Mouse (Mus musculus) limb, embryonic 13.5 days (tissue): ENCODE results near the gene Cc2d2a. TPM values are rescaled to one million over a fixed set of nuclear protein-coding genes. Genes with fewer than 3 reads are reported as not detected.
A peak's percentile ranks its signal among the peaks of the same experiment; 100 is the strongest.

Experiments used
- ATAC-seq: fragments of 200-750 bp; cut with Nextera tagmentation; 2 replicates; pipeline ENCODE4 v1.8.0; 2017; ENCODE audit warnings: low read depth, moderate number of reproducible peaks, moderate TSS enrichment; ENCODE audit not compliant: low FRiP score
- H3K27ac ChIP-seq: fragments of 300-500 bp; sonication (generic); 2 replicates; pipeline ENCODE4 v1.5.1; 2015; ENCODE audit warnings: inconsistent platforms, mild to moderate bottlenecking, moderate library complexity
- H3K27me3 ChIP-seq: fragments of 300-500 bp; sonication (generic); 2 replicates; pipeline ENCODE4 v1.6.1; 2015; ENCODE audit warnings: mild to moderate bottlenecking, inconsistent platforms
- H3K36me3 ChIP-seq: fragments of 300-500 bp; sonication (generic); 2 replicates; pipeline ENCODE4 v1.6.1; 2015; ENCODE audit warnings: inconsistent platforms, mild to moderate bottlenecking, moderate library complexity
- H3K4me1 ChIP-seq: fragments of 300-500 bp; sonication (generic); 2 replicates; pipeline ENCODE4 v1.6.1; 2015; ENCODE audit warnings: inconsistent platforms
- H3K4me2 ChIP-seq: fragments of 300-500 bp; sonication (generic); replicated peaks from 2 replicates; pipeline ENCODE4 v1.6.1; 2015; ENCODE audit warnings: inconsistent platforms, mild to moderate bottlenecking, moderate library complexity
- H3K4me3 ChIP-seq: fragments of 300-500 bp; sonication (generic); 2 replicates; pipeline ENCODE4 v1.5.1; 2015; ENCODE audit warnings: moderate library complexity, mild to moderate bottlenecking, inconsistent platforms
- H3K9ac ChIP-seq: fragments of 300-500 bp; sonication (generic); 2 replicates; pipeline ENCODE4 v1.6.1; 2015; ENCODE audit warnings: mild to moderate bottlenecking, inconsistent platforms
- H3K9me3 ChIP-seq: fragments of 300-500 bp; sonication (generic); 2 replicates; pipeline ENCODE4 v1.6.1; 2016; ENCODE audit warnings: inconsistent platforms
- WGBS: fragments of 180-500 bp; shearing (Covaris S2); methylation state at CpG from one replicate; pipeline ENCODE4 v1.1.7; 2015; 5-methylcytosine and 5-hydroxymethylcytosine counted together
- polyA plus RNA-seq: library from polyadenylated mRNA; unstranded; fragments of >200 nt; fragmentation: Nextera tagmentation; extraction: Ambion mirVana; gene quantifications from 2 replicates; pipeline ENCODE4 v1.2.1, GENCODE M21; 2015

The Cc2d2a gene
- 11.8 and 12.9 TPM in 2 replicates for polyA plus RNA-seq

GRCm38 (mm10) chr5:43661997-43662961 lies at the start of gene Cc2d2a:
TSS of gene Cc2d2a (plus strand) at chr5:43662346.
- Histone ChIP-seq H3K4me2 (peak within 1 kb of the TSS; percentile 67), H3K4me1 (peaks cover 26% of the 10 kb centered on the region), H3K9ac (peak within 1 kb of the TSS; percentile 72), H3K36me3 (no peaks in the 10 kb centered on the region), H3K4me3 (peak within 1 kb of the TSS; percentile 49), H3K27ac (peak within 1 kb of the TSS; percentile 94), H3K9me3 (no peaks in the 10 kb centered on the region), H3K27me3 (no peaks in the 10 kb centered on the region)
- WGBS = 5% methylated on average over 19 of the region's 19 CpGs
- ATAC-seq = peak; percentile 82

- H3K27ac ChIP-seq = no peak overlapping the region
- H3K36me3 ChIP-seq = no peaks in the 10 kb centered on the region
- WGBS = 71% methylated on average over 7 of the region's 7 CpGs
- H3K9me3 ChIP-seq = no peaks in the 10 kb centered on the region
- no peak overlapping the region for H3K4me2 ChIP-seq
- H3K27me3 ChIP-seq = no peaks in the 10 kb centered on the region
- H3K4me1 ChIP-seq = peaks cover 6% of the 10 kb centered on the region; the same call in 1 of the 2 replicates
- ATAC-seq = no peak
- no peak overlapping the region for H3K4me3 ChIP-seq
- no peak overlapping the region for H3K9ac ChIP-seq
Measured at GRCm38 (mm10) chr5:43621575-43622299, 40.4 kb upstream of the Cc2d2a start.

GRCm38 (mm10) chr5:43625407-43625806 lies 36.7 kb upstream of the Cc2d2a start:
- no peak overlapping the region for H3K4me3 ChIP-seq
- no peak overlapping the region for H3K27ac ChIP-seq
- no peak overlapping the region for H3K4me2 ChIP-seq
- ATAC-seq = no peak
- WGBS = 54% methylated on average over 4 of the region's 4 CpGs
- H3K36me3 ChIP-seq = no peaks in the 10 kb centered on the region
- H3K9me3 ChIP-seq = no peaks in the 10 kb centered on the region
- no peak overlapping the region for H3K9ac ChIP-seq
- H3K4me1 ChIP-seq = peaks cover 6% of the 10 kb centered on the region; the same call in 1 of the 2 replicates
- no peaks in the 10 kb centered on the region for H3K27me3 ChIP-seq

- H3K9me3 ChIP-seq = no peaks in the 10 kb centered on the region
- H3K36me3 ChIP-seq = no peaks in the 10 kb centered on the region
- no peak overlapping the region for H3K4me2 ChIP-seq
- no peak for ATAC-seq
- no peak overlapping the region for H3K27ac ChIP-seq
- no peak overlapping the region for H3K9ac ChIP-seq
- no peaks in the 10 kb centered on the region for H3K27me3 ChIP-seq
- no peaks in the 10 kb centered on the region for H3K4me1 ChIP-seq
- no peak overlapping the region for H3K4me3 ChIP-seq
- WGBS = 87% methylated on average over 5 of the region's 5 CpGs
Measured at GRCm38 (mm10) chr5:43634071-43634601, 28.0 kb upstream of the Cc2d2a start.

GRCm38 (mm10) chr5:43634602-43635081 lies 27.5 kb upstream of the Cc2d2a start:
- ATAC-seq = no peak
- no peaks in the 10 kb centered on the region for H3K4me1 ChIP-seq
- no peaks in the 10 kb centered on the region for H3K27me3 ChIP-seq
- H3K4me3 ChIP-seq = no peak overlapping the region
- H3K27ac ChIP-seq = no peak overlapping the region
- H3K9me3 ChIP-seq = no peaks in the 10 kb centered on the region
- H3K4me2 ChIP-seq = no peak overlapping the region
- 30% methylated on average over 9 of the region's 9 CpGs for WGBS
- H3K9ac ChIP-seq = no peak overlapping the region
- H3K36me3 ChIP-seq = no peaks in the 10 kb centered on the region

GRCm38 (mm10) chr5:43645020-43645419 lies 17.1 kb upstream of the Cc2d2a start:
- H3K9ac ChIP-seq = no peak overlapping the region
- H3K4me2 ChIP-seq = no peak overlapping the region
- peaks cover 6% of the 10 kb centered on the region; the same call in 1 of the 2 replicates for H3K4me1 ChIP-seq
- no peaks in the 10 kb centered on the region for H3K9me3 ChIP-seq
- H3K4me3 ChIP-seq = no peak overlapping the region
- ATAC-seq = peak; percentile 75
- H3K27me3 ChIP-seq = no peaks in the 10 kb centered on the region
- 14% methylated on average over 4 of the region's 4 CpGs for WGBS
- no peak overlapping the region for H3K27ac ChIP-seq
- H3K36me3 ChIP-seq = no peaks in the 10 kb centered on the region

GRCm38 (mm10) chr5:43647098-43647774 lies 14.9 kb upstream of the Cc2d2a start:
- ATAC-seq = no peak
- Histone ChIP-seq H3K4me1 (peaks cover 6% of the 10 kb centered on the region; the same call in 1 of the 2 replicates), H3K4me3 (no peak overlapping the region), H3K9me3 (no peaks in the 10 kb centered on the region), H3K27me3 (no peaks in the 10 kb centered on the region), H3K4me2 (no peak overlapping the region), H3K27ac (no peak overlapping the region), H3K9ac (no peak overlapping the region), H3K36me3 (no peaks in the 10 kb centered on the region)
- WGBS = 83% methylated on average over 12 of the region's 12 CpGs

GRCm38 (mm10) chr5:43661498-43661897 lies 648 bp upstream of the Cc2d2a start:
- peak overlapping the region; percentile 94 for H3K27ac ChIP-seq
- peaks cover 26% of the 10 kb centered on the region for H3K4me1 ChIP-seq
- no peak for ATAC-seq
- no peaks in the 10 kb centered on the region for H3K27me3 ChIP-seq
- no peak overlapping the region; the same call in 1 of the 2 replicates for H3K9ac ChIP-seq
- 0 out of 2 replicates have a peak overlapping the region, but pooled peaks have one; percentile 67 for H3K4me2 ChIP-seq
- no peaks in the 10 kb centered on the region for H3K36me3 ChIP-seq
- H3K9me3 ChIP-seq = no peaks in the 10 kb centered on the region
- WGBS = 82% methylated on average over 3 of the region's 3 CpGs
- H3K4me3 ChIP-seq = no peak overlapping the region; the same call in 1 of the 2 replicates

GRCm38 (mm10) chr5:43663531-43663930 lies 1.4 kb downstream of the Cc2d2a start:
- Histone ChIP-seq H3K9ac (0 out of 2 replicates have a peak overlapping the region, but pooled peaks have one; percentile 10), H3K4me1 (peaks cover 26% of the 10 kb centered on the region), H3K4me2 (peak overlapping the region; percentile 67), H3K9me3 (no peaks in the 10 kb centered on the region), H3K27ac (no peak overlapping the region), H3K27me3 (no peaks in the 10 kb centered on the region), H3K4me3 (peak overlapping the region; percentile 19; the same call in 1 of the 2 replicates), H3K36me3 (no peaks in the 10 kb centered on the region)
- no peak for ATAC-seq
- WGBS = 44% methylated on average over 6 of the region's 6 CpGs

GRCm38 (mm10) chr5:43665144-43665543 lies 3.0 kb downstream of the Cc2d2a start:
- 0 out of 2 replicates have a peak, but pooled peaks have one; percentile 37 for ATAC-seq
- H3K4me3 ChIP-seq = peak overlapping the region; percentile 21
- H3K27ac ChIP-seq = no peak overlapping the region
- WGBS = 14% methylated on average over 5 of the region's 5 CpGs
- H3K36me3 ChIP-seq = no peaks in the 10 kb centered on the region
- H3K9ac ChIP-seq = no peak overlapping the region
- H3K4me2 ChIP-seq = peak overlapping the region; percentile 49
- no peaks in the 10 kb centered on the region for H3K9me3 ChIP-seq
- no peaks in the 10 kb centered on the region for H3K27me3 ChIP-seq
- peaks cover 26% of the 10 kb centered on the region for H3K4me1 ChIP-seq

GRCm38 (mm10) chr5:43669118-43669645 lies 7.0 kb downstream of the Cc2d2a start:
- Histone ChIP-seq H3K9me3 (no peaks in the 10 kb centered on the region), H3K36me3 (peaks cover 4% of the 10 kb centered on the region), H3K27me3 (no peaks in the 10 kb centered on the region), H3K9ac (no peak overlapping the region), H3K4me3 (no peak overlapping the region), H3K4me1 (peaks cover 19% of the 10 kb centered on the region), H3K4me2 (no peak overlapping the region), H3K27ac (no peak overlapping the region)
- 78% methylated on average over 8 of the region's 8 CpGs for WGBS
- ATAC-seq = no peak
